Mouse (Mus musculus): ENCODE results near the gene Prkn. TPM values are rescaled to one million over a fixed set of nuclear protein-coding genes. Genes with fewer than 3 reads are reported as not detected.

Prkn gene
- total and polyA plus RNA-seq, 2 experiments from 2014 or later: 6.2 to 6.8 TPM

DNA sequence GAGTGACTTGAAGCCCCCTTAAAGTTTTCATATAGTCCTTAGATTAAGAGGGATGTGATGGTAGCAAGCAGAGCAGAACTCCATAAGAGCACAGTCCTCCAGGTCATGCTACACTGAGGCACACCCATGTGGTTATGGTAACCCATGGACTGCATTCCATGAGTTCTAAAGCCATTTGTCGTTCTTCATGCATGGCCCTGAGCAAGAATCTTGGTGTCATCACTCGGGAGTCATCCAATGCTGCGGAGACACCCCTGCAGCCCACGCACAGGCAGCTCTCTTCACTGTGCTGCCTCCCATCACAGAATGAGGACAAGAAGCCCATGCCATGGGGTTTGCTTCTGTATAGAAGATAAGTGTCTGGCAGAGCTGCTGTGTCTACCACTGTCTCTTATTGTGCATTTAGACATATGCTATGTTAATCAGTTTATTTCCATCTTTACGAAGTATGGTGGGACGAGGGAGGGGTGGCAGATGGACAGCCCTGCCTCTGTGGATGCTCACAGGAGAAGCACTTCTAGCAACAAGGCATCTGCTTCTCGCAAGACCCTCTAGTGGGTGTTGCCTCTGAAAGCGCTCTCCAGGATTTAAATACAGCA lies 543.3 kb downstream of the Prkn start:
- Histone ChIP-seq H3K9ac (no peak overlapping the region), H3K9me3 (ENCODE audit: low read length) (no peaks in the 10 kb centered on the region), H3K27ac (ENCODE audit: low read depth, low read length) (no peak overlapping the region), H3K4me1 (ENCODE audit: insufficient read depth) (no peaks in the 10 kb centered on the region), H3K4me2 (ENCODE audit: low read depth) (no peak overlapping the region), H3K4me3 (ENCODE audit: low read depth, low read length) (no peak overlapping the region), H3K27me3 (ENCODE audit: insufficient read depth, low read length) (no peaks in the 10 kb centered on the region), H3K36me3 (ENCODE audit: insufficient read depth) (no peaks in the 10 kb centered on the region)
- no peak for DNase-seq
- peak; percentile 58 for ATAC-seq
- TF ChIP-seq CTCF (IDR thresholded peaks at IDR 0.05; ENCODE audit: low read depth): no peak
- WGBS: 88% methylated on average over 8 of the region's 8 CpGs

GRCm38 (mm10) chr17:11385246-11385645 lies 545.1 kb downstream of the Prkn start:
- Histone ChIP-seq H3K9me3 (ENCODE audit: low read length) (no peaks in the 10 kb centered on the region), H3K4me3 (ENCODE audit: low read depth, low read length) (no peak overlapping the region), H3K36me3 (ENCODE audit: insufficient read depth) (no peaks in the 10 kb centered on the region), H3K4me2 (ENCODE audit: low read depth) (no peak overlapping the region), H3K9ac (no peak overlapping the region), H3K4me1 (ENCODE audit: insufficient read depth) (no peaks in the 10 kb centered on the region), H3K27ac (ENCODE audit: low read depth, low read length) (no peak overlapping the region), H3K27me3 (ENCODE audit: insufficient read depth, low read length) (no peaks in the 10 kb centered on the region)
- DNase-seq: no peak
- peak; percentile 16; the same call in 1 of the 2 replicates for ATAC-seq
- WGBS: 80% methylated on average over 4 of the region's 4 CpGs
- no peak for TF ChIP-seq CTCF (IDR thresholded peaks at IDR 0.05; ENCODE audit: low read depth)

GRCm38 (mm10) chr17:11392622-11393294 lies 552.6 kb downstream of the Prkn start:
- no peak overlapping the region for H3K4me3 ChIP-seq (ENCODE audit: low read depth, low read length)
- no peak overlapping the region for H3K9ac ChIP-seq
- H3K36me3 ChIP-seq (ENCODE audit: insufficient read depth): no peaks in the 10 kb centered on the region
- no peak overlapping the region for H3K4me2 ChIP-seq (ENCODE audit: low read depth)
- no peaks in the 10 kb centered on the region for H3K27me3 ChIP-seq (ENCODE audit: insufficient read depth, low read length)
- no peak for DNase-seq
- H3K4me1 ChIP-seq (ENCODE audit: insufficient read depth): no peaks in the 10 kb centered on the region
- no peaks in the 10 kb centered on the region for H3K9me3 ChIP-seq (ENCODE audit: low read length)
- WGBS: 45% methylated on average over 11 of the region's 11 CpGs
- TF ChIP-seq CTCF (IDR thresholded peaks at IDR 0.05; ENCODE audit: low read depth): no peak
- no peak overlapping the region for H3K27ac ChIP-seq (ENCODE audit: low read depth, low read length)
- no peak for ATAC-seq

DNA sequence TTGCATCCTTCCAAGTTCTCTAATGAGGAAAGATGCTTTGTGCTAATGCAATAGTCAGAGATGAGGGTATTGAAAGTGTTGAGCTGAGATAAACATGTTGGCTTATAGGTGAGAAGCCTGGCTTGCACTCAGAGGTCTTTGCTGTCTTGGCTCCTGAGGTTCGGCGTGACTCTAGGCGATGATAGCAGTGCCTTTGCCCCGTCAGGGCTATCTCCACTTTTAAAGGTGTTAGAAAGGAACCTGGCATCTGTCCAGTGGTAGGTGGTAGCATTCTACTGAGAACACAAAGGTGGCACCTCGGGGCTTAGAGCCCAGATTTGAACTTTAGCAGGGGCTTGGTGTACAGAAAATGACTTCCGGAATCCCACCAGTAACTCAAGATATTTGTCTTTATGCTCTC lies 554.4 kb downstream of the Prkn start:
- TF ChIP-seq CTCF (IDR thresholded peaks at IDR 0.05; ENCODE audit: low read depth): no peak
- Histone ChIP-seq H3K9ac (no peak overlapping the region), H3K36me3 (ENCODE audit: insufficient read depth) (no peaks in the 10 kb centered on the region), H3K4me3 (ENCODE audit: low read depth, low read length) (no peak overlapping the region), H3K27ac (ENCODE audit: low read depth, low read length) (no peak overlapping the region), H3K4me2 (ENCODE audit: low read depth) (no peak overlapping the region), H3K27me3 (ENCODE audit: insufficient read depth, low read length) (no peaks in the 10 kb centered on the region), H3K9me3 (ENCODE audit: low read length) (no peaks in the 10 kb centered on the region), H3K4me1 (ENCODE audit: insufficient read depth) (no peaks in the 10 kb centered on the region)
- DNase-seq (no peak), ATAC-seq (no peak)
- WGBS: 82% methylated on average over 6 of the region's 6 CpGs

DNA sequence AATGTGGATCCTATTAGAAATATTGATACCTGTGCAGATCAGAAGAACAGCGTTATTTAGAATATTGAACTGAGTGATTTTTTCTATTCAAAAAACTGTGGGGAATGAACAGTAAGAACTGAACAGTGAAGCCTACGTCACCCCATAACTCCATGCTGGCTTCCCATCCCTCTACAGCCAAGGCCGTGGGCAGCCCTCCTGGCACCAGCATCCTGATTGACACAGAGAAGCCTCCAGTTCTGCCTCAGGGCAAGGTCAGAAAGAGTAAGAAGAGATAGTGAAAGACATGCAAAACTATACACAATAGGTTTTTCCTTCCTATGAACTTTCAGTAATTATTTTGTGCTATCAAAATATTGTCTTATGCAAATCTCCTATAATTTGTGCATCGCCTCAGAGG lies 557.5 kb downstream of the Prkn start:
- H3K36me3 ChIP-seq (ENCODE audit: insufficient read depth): no peaks in the 10 kb centered on the region
- no peak overlapping the region for H3K27ac ChIP-seq (ENCODE audit: low read depth, low read length)
- H3K9ac ChIP-seq: no peak overlapping the region
- 80% methylated on average over 4 of the region's 4 CpGs for WGBS
- DNase-seq: no peak
- no peak overlapping the region for H3K4me3 ChIP-seq (ENCODE audit: low read depth, low read length)
- TF ChIP-seq CTCF (IDR thresholded peaks at IDR 0.05; ENCODE audit: low read depth): no peak
- no peaks in the 10 kb centered on the region for H3K4me1 ChIP-seq (ENCODE audit: insufficient read depth)
- H3K4me2 ChIP-seq (ENCODE audit: low read depth): no peak overlapping the region
- H3K27me3 ChIP-seq (ENCODE audit: insufficient read depth, low read length): no peaks in the 10 kb centered on the region
- H3K9me3 ChIP-seq (ENCODE audit: low read length): no peaks in the 10 kb centered on the region
- ATAC-seq: no peak

DNA sequence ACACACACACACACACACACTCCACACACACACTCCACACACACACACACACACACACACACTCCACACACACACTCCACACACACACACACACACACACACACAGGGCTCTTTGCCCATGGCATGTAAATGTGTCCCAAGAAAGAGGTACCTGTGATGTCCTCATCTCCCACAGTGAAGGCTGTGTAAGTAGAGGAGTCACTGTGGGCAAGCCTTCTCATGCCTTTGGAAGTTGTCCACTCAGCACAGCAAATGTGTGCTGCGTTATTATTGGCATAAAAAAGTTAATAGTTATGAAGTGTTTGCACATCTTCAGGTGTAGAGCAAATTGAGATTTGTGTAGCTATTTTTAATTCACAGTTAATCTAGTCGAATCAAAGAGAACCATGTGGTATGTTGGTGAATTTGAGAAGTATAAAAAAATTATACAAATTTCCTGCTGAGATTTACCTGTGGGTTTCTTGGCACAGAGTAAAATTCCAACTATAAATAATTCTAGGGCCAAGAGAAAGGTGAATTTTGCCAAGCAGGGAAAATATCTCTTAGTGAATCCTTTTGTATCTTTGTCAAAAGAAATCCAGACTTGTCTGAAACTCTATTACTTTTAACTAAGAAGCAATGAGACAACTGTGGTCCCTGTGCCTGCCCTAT lies 562.2 kb downstream of the Prkn start:
- no peaks in the 10 kb centered on the region for H3K9me3 ChIP-seq (ENCODE audit: low read length)
- no peaks in the 10 kb centered on the region for H3K36me3 ChIP-seq (ENCODE audit: insufficient read depth)
- H3K4me2 ChIP-seq (ENCODE audit: low read depth): no peak overlapping the region
- ATAC-seq (no peak), DNase-seq (no peak)
- WGBS: 75% methylated on average over 2 of the region's 2 CpGs
- H3K4me1 ChIP-seq (ENCODE audit: insufficient read depth): no peaks in the 10 kb centered on the region
- H3K4me3 ChIP-seq (ENCODE audit: low read depth, low read length): no peak overlapping the region
- no peak overlapping the region for H3K9ac ChIP-seq
- H3K27me3 ChIP-seq (ENCODE audit: insufficient read depth, low read length): no peaks in the 10 kb centered on the region
- TF ChIP-seq CTCF (IDR thresholded peaks at IDR 0.05; ENCODE audit: low read depth): no peak
- no peak overlapping the region for H3K27ac ChIP-seq (ENCODE audit: low read depth, low read length)

DNA sequence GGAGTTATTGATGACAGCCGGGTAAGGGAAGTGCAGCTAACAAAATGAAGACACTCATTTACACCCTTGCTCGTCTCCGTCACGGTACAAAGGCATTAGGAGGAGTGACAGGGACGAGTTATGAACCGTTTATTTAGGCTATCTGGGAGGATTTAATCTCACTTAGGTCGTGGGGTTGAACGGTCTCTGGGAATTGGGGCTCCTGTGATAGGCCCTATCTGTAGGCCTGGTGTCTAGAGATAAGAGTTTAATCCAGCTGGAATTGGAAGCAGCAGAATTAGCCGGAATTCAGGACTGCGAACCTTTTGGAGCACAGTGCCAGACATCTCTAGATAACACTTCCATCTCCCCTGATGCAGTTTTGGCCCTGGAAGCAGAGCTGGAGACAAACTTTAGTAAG lies 571.2 kb downstream of the Prkn start:
- TF ChIP-seq CTCF (IDR thresholded peaks at IDR 0.05; ENCODE audit: low read depth): no peak

More for the DNA sequence above, 571.2 kb downstream of the Prkn start:
- no peaks in the 10 kb centered on the region for H3K36me3 ChIP-seq (ENCODE audit: insufficient read depth)
- WGBS: 87% methylated on average over 10 of the region's 10 CpGs
- H3K4me1 ChIP-seq (ENCODE audit: insufficient read depth): no peaks in the 10 kb centered on the region
- H3K27me3 ChIP-seq (ENCODE audit: insufficient read depth, low read length): no peaks in the 10 kb centered on the region
- H3K4me3 ChIP-seq (ENCODE audit: low read depth, low read length): no peak overlapping the region
- no peak overlapping the region for H3K27ac ChIP-seq (ENCODE audit: low read depth, low read length)
- DNase-seq (no peak), ATAC-seq (no peak)
- no peak overlapping the region for H3K4me2 ChIP-seq (ENCODE audit: low read depth)
- no peak overlapping the region for H3K9ac ChIP-seq
- no peaks in the 10 kb centered on the region for H3K9me3 ChIP-seq (ENCODE audit: low read length)

Measured in forebrain, postnatal 0 days (tissue).